Mouse (Mus musculus) lung, postnatal 4 days (tissue): Measurements from ENCODE around the gene Plekhh3.
"Not testable (repeated sequence)": the region's sequence is repeated elsewhere in the genome, so short reads cannot be mapped to it uniquely, and the experiment has no call there.

Experiments used
- DNase-seq, 2 experiments: peaks; one replicate each; pipeline ENCODE4 v3.0.0; 2021

The Plekhh3 gene

GRCm38 (mm10) chr11:101149178-101150105 lies 21.7 kb downstream of the Plekhh3 start:
- DNase-seq: peak in 1 of 2 experiments; percentile 67

- no peak for DNase-seq
Measured at GRCm38 (mm10) chr11:101148751-101149150, 22.4 kb downstream of the Plekhh3 start.

GRCm38 (mm10) chr11:101146377-101146776 lies 24.8 kb downstream of the Plekhh3 start:
- no peak for DNase-seq

- DNase-seq: peak in 1 of 2 experiments; percentile 44
Measured at GRCm38 (mm10) chr11:101143338-101144225, 27.6 kb downstream of the Plekhh3 start.

GRCm38 (mm10) chr11:101142215-101142967 lies 28.8 kb downstream of the Plekhh3 start:
- no peak for DNase-seq

GRCm38 (mm10) chr11:101141088-101141487 lies 30.1 kb downstream of the Plekhh3 start:
- no peak for DNase-seq

- peak; percentile 52 to 68 for DNase-seq
Measured at GRCm38 (mm10) chr11:101140164-101140819, 30.9 kb downstream of the Plekhh3 start.

- DNase-seq: peak; percentile 49 to 68
Measured at GRCm38 (mm10) chr11:101138536-101139181, 32.5 kb downstream of the Plekhh3 start.

GRCm38 (mm10) chr11:101137000-101137399 lies 34.2 kb downstream of the Plekhh3 start:
- no peak for DNase-seq

GRCm38 (mm10) chr11:101134217-101134865 lies 36.8 kb downstream of the Plekhh3 start:
- no peak for DNase-seq

GRCm38 (mm10) chr11:101133037-101133436 lies 38.1 kb downstream of the Plekhh3 start:
- DNase-seq: no peak

- peak in 1 of 2 experiments; percentile 33 for DNase-seq
Measured at GRCm38 (mm10) chr11:101131701-101132100, 39.5 kb downstream of the Plekhh3 start.

GRCm38 (mm10) chr11:101131187-101131586 lies 40.0 kb downstream of the Plekhh3 start:
- no peak for DNase-seq

GRCm38 (mm10) chr11:101130056-101130756 lies 40.9 kb downstream of the Plekhh3 start:
- peak in 1 of 2 experiments; percentile 44 for DNase-seq

- DNase-seq: no peak
Measured at GRCm38 (mm10) chr11:101128996-101129577, 42.1 kb downstream of the Plekhh3 start.

- no peak for DNase-seq
Measured at GRCm38 (mm10) chr11:101127075-101127474, 44.1 kb downstream of the Plekhh3 start.

- not testable (repeated sequence) for DNase-seq
Measured at GRCm38 (mm10) chr11:101125008-101125407, 46.1 kb downstream of the Plekhh3 start.

GRCm38 (mm10) chr11:101124494-101124893 lies 46.7 kb downstream of the Plekhh3 start:
- DNase-seq: not testable (repeated sequence)

- DNase-seq: no peak
Measured at GRCm38 (mm10) chr11:101120545-101121188, 50.5 kb downstream of the Plekhh3 start.
